Mouse (Mus musculus) lung, postnatal 0 days (tissue): Measurements from ENCODE around the gene Ovca2.

Experiments
- CTCF ChIP-seq: IDR thresholded peaks from 2 replicates; pipeline ENCODE4 v1.5.1; 2016; ENCODE audit warnings: antibody characterized with exemption, mild to moderate bottlenecking
- EP300 ChIP-seq: IDR thresholded peaks from 2 replicates; pipeline ENCODE4 v1.6.1; 2016; ENCODE audit warnings: antibody characterized with exemption, mild to moderate bottlenecking, control low read depth

GRCm38 (mm10) chr11:75168590-75169361 is 9.9 kb downstream of the Ovca2 start:
- TF ChIP-seq EP300 (no peak), CTCF (peak; percentile 98)
